Mouse (Mus musculus): Measurements from ENCODE around the gene Nat9. TPM values are rescaled to one million over a fixed set of nuclear protein-coding genes. Genes with fewer than 3 reads are reported as not detected.

The Nat9 gene
- total and polyA plus RNA-seq, 2 experiments from 2014 or later, result 7.7 to 21.6 TPM

DNA sequence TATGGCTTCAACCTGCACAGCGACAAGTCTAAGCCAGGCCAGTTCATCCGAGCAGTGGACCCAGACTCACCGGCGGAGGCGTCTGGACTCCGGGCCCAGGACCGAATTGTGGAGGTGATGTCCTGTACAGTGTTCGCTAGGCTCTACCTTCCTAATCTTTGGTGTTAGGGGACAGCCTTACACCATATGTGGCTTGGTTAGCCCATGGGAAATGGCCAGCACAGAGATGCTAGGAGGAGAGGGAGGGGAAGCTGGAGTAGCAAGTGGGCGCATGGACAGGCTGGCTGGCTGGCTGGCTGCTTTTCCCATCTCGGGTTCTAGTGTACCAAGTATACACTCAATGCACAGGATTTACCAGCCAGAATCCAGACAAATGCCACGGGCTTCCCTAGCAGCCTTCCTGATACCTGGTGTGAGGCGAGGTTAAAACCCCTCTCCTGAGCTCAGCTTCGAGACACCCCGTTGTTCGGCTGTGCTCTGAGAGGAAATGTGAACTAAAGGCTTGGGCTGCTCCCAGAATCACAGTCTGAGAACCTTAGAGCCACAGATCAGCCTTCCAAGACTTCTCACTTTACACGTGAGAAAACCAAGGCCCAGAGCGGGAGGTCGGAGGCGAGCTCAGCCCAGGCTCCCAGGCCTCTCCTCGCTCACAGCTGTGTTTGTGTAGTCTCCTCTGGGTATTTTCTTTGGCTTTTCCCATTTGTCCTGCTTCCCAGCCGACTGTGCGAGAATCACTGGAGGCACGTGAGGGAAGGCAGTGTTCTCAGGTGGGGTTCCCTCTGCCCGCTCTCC lies 11.1 kb downstream of the Nat9 start:
- 0 out of 2 replicates have a peak, but pooled peaks cover 5% of the 10 kb centered on the region for H3K27me3 ChIP-seq (ENCODE audit: control insufficient read depth, insufficient read depth, low read length)

DNA sequence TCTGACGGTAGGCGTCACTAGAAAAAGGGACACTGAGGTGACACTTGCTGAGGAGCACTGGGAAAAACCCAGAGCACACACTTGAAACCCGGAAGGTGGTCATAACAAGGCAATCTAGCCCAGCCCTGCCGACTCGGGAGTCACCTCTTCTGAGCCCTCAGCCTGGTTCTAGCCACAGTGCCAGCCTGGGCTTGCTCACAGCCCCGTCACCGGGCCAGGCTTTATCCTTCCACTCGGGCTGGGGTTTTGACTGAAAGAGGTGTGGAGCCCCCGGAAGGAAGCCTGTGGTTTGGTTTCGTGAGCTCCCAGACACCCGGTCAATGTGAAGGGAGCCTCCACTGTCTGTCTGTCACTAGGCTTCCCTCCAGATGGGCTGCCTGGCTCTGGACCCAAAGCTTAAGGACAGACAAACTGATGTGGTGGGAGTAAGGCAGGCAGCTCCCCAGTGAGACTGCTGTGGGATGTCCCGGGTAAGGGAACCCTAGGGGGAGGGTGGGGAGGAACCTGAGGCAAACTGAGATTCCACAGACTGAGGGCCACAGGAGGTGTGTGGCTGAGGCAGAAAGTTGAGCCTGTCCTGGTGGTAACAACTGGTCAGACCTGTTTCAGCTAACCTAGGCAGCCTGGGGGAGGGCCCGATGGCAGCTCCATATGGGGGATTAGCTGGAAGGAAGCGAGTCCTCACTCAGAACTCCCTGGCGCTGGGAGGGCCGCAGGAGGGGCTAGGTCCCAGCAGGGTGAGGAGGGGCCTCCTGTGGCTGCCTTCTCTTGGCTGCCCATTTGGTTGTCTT lies 13.9 kb downstream of the Nat9 start:
- Histone ChIP-seq H3K4me3 (ENCODE audit: low read depth, low read length) (no peak overlapping the region), H3K27me3 (ENCODE audit: control insufficient read depth, insufficient read depth, low read length) (0 out of 2 replicates have a peak, but pooled peaks cover 5% of the 10 kb centered on the region), H3K9ac (replicated peaks; ENCODE audit: low read depth, low read length) (no peak overlapping the region; the same call in 1 of the 2 replicates), H3K9me3 (replicated peaks; ENCODE audit: control insufficient read depth, low read length) (no peaks in the 10 kb centered on the region), H3K36me3 (replicated peaks; ENCODE audit: control insufficient read depth, insufficient read depth, low read length) (no peaks in the 10 kb centered on the region), H3K4me1 (ENCODE audit: control insufficient read depth, insufficient read depth) (peaks cover 16% of the 10 kb centered on the region), H3K4me2 (ENCODE audit: low read depth, low read length) (no peak overlapping the region), H3K27ac (ENCODE audit: low read depth) (no peak overlapping the region)
- DNase-seq (ENCODE audit: low spot score) (no peak), ATAC-seq (ENCODE audit: insufficient read depth, low read depth) (no peak)
- TF ChIP-seq EP300 (IDR thresholded peaks at IDR 0.05; ENCODE audit: low read depth), result no peak
- no peak for TF ChIP-seq CTCF (IDR thresholded peaks at IDR 0.05; ENCODE audit: low read depth)
- WGBS, result 35% methylated on average over 16 of the region's 16 CpGs

More for the DNA sequence above, 11.1 kb downstream of the Nat9 start:
- TF ChIP-seq CTCF (IDR thresholded peaks at IDR 0.05; ENCODE audit: low read depth) (no peak), EP300 (IDR thresholded peaks at IDR 0.05; ENCODE audit: low read depth) (no peak)
- Histone ChIP-seq H3K4me2 (ENCODE audit: low read depth, low read length) (no peak overlapping the region), H3K27ac (ENCODE audit: low read depth) (no peak overlapping the region), H3K9me3 (replicated peaks; ENCODE audit: control insufficient read depth, low read length) (no peaks in the 10 kb centered on the region), H3K36me3 (replicated peaks; ENCODE audit: control insufficient read depth, insufficient read depth, low read length) (no peaks in the 10 kb centered on the region), H3K4me1 (ENCODE audit: control insufficient read depth, insufficient read depth) (peaks cover 16% of the 10 kb centered on the region), H3K9ac (replicated peaks; ENCODE audit: low read depth, low read length) (no peak overlapping the region), H3K4me3 (ENCODE audit: low read depth, low read length) (no peak overlapping the region)
- 71% methylated on average over 24 of the region's 24 CpGs for WGBS
- ATAC-seq (ENCODE audit: insufficient read depth, low read depth) (no peak), DNase-seq (ENCODE audit: low spot score) (no peak)

DNA sequence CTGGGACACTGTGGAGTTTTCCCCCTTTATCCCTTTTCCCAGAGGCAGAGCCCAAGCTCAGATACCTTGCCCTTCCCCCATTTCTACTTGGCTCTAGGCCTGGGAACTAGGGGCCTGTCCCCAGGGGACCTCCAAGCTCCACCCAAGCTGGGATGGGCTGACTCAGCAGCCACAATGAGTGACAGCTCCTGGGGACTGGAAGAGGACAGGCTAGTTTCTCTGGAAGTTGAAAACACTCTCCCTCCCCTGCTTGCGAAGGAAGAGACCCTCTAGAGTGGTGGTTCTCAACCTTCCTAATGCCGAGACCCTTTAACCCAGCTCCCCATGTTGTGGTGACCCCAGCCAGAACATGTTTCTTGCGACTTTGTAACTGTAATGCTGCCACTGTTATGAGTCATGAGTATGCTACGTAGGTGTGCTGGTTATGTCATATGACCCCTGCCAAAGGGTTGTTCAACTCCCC lies 14.8 kb downstream of the Nat9 start:
- H3K4me1 ChIP-seq (ENCODE audit: control insufficient read depth, insufficient read depth), result peaks cover 16% of the 10 kb centered on the region
- peak; percentile 84 for ATAC-seq (ENCODE audit: insufficient read depth, low read depth)

DNA sequence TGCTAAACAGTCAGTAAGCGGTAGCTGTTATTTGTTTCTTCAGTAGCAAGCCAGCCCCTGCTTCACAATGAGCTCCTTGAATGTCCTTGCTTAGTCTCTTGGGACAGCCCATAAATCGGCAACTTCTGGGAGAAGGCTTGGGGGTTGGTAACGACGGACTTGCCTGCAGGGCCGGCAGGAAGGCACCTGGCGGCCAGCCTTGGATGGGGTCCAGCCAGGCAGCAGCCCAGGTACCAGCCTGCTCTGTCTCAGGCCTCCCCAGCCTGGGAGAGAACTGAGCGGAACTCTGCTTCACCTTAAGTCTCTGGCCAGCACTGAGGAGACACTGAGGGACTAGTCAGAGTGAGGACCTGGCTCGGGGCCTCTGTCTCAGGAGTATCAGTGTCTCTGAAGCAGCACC lies 16.5 kb downstream of the Nat9 start:
- WGBS, result 55% methylated on average over 8 of the region's 8 CpGs
- 0 out of 2 replicates have a peak, but pooled peaks cover 5% of the 10 kb centered on the region for H3K27me3 ChIP-seq (ENCODE audit: control insufficient read depth, insufficient read depth, low read length)
- H3K4me3 ChIP-seq (ENCODE audit: low read depth, low read length), result no peak overlapping the region
- H3K4me2 ChIP-seq (ENCODE audit: low read depth, low read length), result no peak overlapping the region
- ATAC-seq (ENCODE audit: insufficient read depth, low read depth), result no peak
- TF ChIP-seq CTCF (IDR thresholded peaks at IDR 0.05; ENCODE audit: low read depth), result no peak
- no peak for TF ChIP-seq EP300 (IDR thresholded peaks at IDR 0.05; ENCODE audit: low read depth)
- H3K36me3 ChIP-seq (replicated peaks; ENCODE audit: control insufficient read depth, insufficient read depth, low read length), result no peaks in the 10 kb centered on the region
- no peak for DNase-seq (ENCODE audit: low spot score)
- no peak overlapping the region for H3K9ac ChIP-seq (replicated peaks; ENCODE audit: low read depth, low read length)
- H3K4me1 ChIP-seq (ENCODE audit: control insufficient read depth, insufficient read depth), result peaks cover 16% of the 10 kb centered on the region
- H3K9me3 ChIP-seq (replicated peaks; ENCODE audit: control insufficient read depth, low read length), result no peaks in the 10 kb centered on the region
- no peak overlapping the region for H3K27ac ChIP-seq (ENCODE audit: low read depth)

More for the DNA sequence above, 14.8 kb downstream of the Nat9 start:
- H3K4me3 ChIP-seq (ENCODE audit: low read depth, low read length), result no peak overlapping the region
- 32% methylated on average over 4 of the region's 4 CpGs for WGBS
- TF ChIP-seq CTCF (IDR thresholded peaks at IDR 0.05; ENCODE audit: low read depth), result no peak
- no peak for TF ChIP-seq EP300 (IDR thresholded peaks at IDR 0.05; ENCODE audit: low read depth)
- H3K27ac ChIP-seq (ENCODE audit: low read depth), result no peak overlapping the region
- H3K9ac ChIP-seq (replicated peaks; ENCODE audit: low read depth, low read length), result no peak overlapping the region
- H3K4me2 ChIP-seq (ENCODE audit: low read depth, low read length), result no peak overlapping the region
- 0 out of 2 replicates have a peak, but pooled peaks cover 5% of the 10 kb centered on the region for H3K27me3 ChIP-seq (ENCODE audit: control insufficient read depth, insufficient read depth, low read length)
- H3K9me3 ChIP-seq (replicated peaks; ENCODE audit: control insufficient read depth, low read length), result no peaks in the 10 kb centered on the region
- no peaks in the 10 kb centered on the region for H3K36me3 ChIP-seq (replicated peaks; ENCODE audit: control insufficient read depth, insufficient read depth, low read length)
- DNase-seq (ENCODE audit: low spot score), result peak; percentile 46

DNA sequence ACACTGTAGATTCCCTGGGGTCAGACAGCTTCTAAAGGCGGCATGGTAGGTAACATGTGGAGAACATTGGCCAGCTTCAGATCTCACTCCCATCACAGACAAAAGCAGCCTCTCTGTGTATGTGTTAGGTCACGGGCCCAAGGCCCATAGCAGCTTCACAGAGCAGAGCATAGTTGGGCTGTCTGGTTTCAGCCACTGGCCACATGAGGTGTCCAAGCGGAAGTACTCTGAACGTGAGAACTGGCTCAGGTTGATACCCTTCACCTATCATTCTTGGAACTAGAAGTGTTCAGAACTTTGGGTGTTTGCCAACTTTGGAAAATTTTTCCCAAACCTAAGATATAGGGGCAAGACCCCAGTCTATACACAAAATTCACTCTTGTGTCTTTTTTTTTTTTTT lies 18.2 kb downstream of the Nat9 start:
- Histone ChIP-seq H3K9me3 (replicated peaks; ENCODE audit: control insufficient read depth, low read length) (no peaks in the 10 kb centered on the region), H3K27ac (ENCODE audit: low read depth) (no peak overlapping the region), H3K4me2 (ENCODE audit: low read depth, low read length) (no peak overlapping the region), H3K36me3 (replicated peaks; ENCODE audit: control insufficient read depth, insufficient read depth, low read length) (no peaks in the 10 kb centered on the region), H3K4me3 (ENCODE audit: low read depth, low read length) (no peak overlapping the region), H3K27me3 (ENCODE audit: control insufficient read depth, insufficient read depth, low read length) (peaks cover 14% of the 10 kb centered on the region; the same call in 1 of the 2 replicates), H3K4me1 (ENCODE audit: control insufficient read depth, insufficient read depth) (peaks cover 16% of the 10 kb centered on the region), H3K9ac (replicated peaks; ENCODE audit: low read depth, low read length) (no peak overlapping the region)
- TF ChIP-seq EP300 (IDR thresholded peaks at IDR 0.05; ENCODE audit: low read depth), result no peak
- TF ChIP-seq CTCF (IDR thresholded peaks at IDR 0.05; ENCODE audit: low read depth), result no peak
- DNase-seq (ENCODE audit: low spot score) (no peak), ATAC-seq (ENCODE audit: insufficient read depth, low read depth) (no peak)
- WGBS, result 79% methylated on average over 4 of the region's 4 CpGs
